Mouse (Mus musculus) thymus, adult 2 months (tissue): ENCODE results near the gene Slc45a3.

Experiments
- CTCF ChIP-seq: fragments of 200-500 bp; IDR thresholded peaks from 2 replicates; pipeline ENCODE4 v1.5.1; 2012; ENCODE audit warnings: mild to moderate bottlenecking, control low read depth, low read length, moderate library complexity, borderline replicate concordance; ENCODE audit not compliant: control insufficient read depth, poor library complexity, insufficient read depth; ENCODE audit errors: extremely low read depth
- POLR2A ChIP-seq: fragments of 200-500 bp; IDR thresholded peaks from 2 replicates; pipeline ENCODE4 v1.6.1; 2012; ENCODE audit warnings: mild to moderate bottlenecking, low read length, control low read depth, moderate library complexity; ENCODE audit not compliant: control insufficient read depth, poor library complexity, insufficient read depth; ENCODE audit errors: extremely low read depth

DNA sequence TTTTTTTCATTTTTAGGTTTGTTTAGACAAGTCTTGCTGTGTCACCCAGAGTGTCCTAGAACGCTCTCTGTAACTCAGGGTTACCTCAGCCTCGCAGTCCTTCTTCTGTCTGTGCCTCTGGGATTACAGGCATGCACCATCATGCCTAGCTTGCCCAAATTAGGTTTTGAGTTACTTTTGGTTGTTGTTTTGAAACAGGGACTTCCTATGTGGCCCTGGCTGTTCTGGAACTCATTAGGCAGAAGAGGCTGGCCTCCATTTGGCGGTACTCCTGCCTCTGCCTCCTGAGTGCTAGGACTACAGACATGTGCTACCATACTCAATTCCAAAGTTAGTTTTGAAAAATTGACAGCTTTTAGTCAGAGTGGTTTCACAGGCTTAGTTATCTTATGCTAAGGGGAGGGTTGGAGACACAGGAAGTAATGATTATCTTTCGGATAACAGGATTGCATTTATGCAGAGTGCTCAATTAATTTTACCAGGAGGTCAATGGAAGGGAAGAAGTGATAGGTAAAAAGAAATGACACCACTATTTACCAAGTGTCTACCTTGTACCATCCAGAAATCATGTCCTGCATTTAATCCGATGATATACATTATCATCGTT lies 41.9 kb downstream of the Slc45a3 start:
- no peak for TF ChIP-seq CTCF
- no peak for TF ChIP-seq POLR2A
